Mouse (Mus musculus): ENCODE measurements around the gene 2010111I01Rik. TPM values are rescaled to one million over a fixed set of nuclear protein-coding genes. Genes with fewer than 3 reads are reported as not detected.
"Not testable (repeated sequence)": the region's sequence is repeated elsewhere in the genome, so short reads cannot be mapped to it uniquely, and the experiment has no call there.

The 2010111I01Rik gene
- polyA plus RNA-seq, 2 experiments: 10.7 to 13.6 TPM

DNA sequence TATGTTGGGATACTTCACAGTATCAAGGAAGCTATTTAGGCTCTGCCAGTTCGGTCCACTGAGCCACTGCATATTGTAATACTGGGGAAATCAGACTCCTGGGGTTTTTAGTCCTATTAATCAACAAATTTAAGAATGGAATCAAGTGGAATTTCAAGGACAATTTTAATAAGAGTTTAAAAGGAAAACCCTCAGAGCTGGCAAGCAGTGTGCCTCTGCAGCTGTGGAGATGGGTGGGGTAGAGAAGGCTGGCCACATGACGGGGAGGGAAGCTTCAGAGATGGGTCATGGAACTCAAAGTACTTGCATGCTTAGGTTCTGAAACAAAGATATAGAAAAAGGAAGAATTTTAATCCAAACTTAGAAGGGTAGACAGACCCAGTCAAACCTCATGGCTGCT is 116.1 kb downstream of the 2010111I01Rik start:
- Histone ChIP-seq H3K4me2 (ENCODE audit: low read depth) (no peak overlapping the region), H3K4me1 (replicated peaks; ENCODE audit: control insufficient read depth in 2 of 2, insufficient read depth in 2 of 2, low read length in 1 of 2) (0 out of 4 replicates have a peak, but pooled peaks cover 0 to 2% of the 10 kb centered on the region in 2 experiments), H3K9ac (replicated peaks) (no peak overlapping the region), H3K4me3 (ENCODE audit: insufficient read depth in 1 of 2, low read depth in 2 of 2, low read length in 2 of 2) (no peak overlapping the region), H3K27me3 (ENCODE audit: control insufficient read depth, insufficient read depth, low read length) (no peaks in the 10 kb centered on the region), H3K9me3 (ENCODE audit: control insufficient read depth, low read length) (no peaks in the 10 kb centered on the region), H3K36me3 (replicated peaks; ENCODE audit: control insufficient read depth, insufficient read depth, low read depth) (no peaks in the 10 kb centered on the region), H3K27ac (no peak overlapping the region)
- DNase-seq (ENCODE audit: low read depth in 3 of 3, low spot score in 3 of 3): no peak
- WGBS (ENCODE audit: insufficient replicate concordance): 64% methylated on average over 2 of the region's 2 CpGs
- no peak for ATAC-seq (ENCODE audit: insufficient read depth)
- TF ChIP-seq EP300 (IDR thresholded peaks at IDR 0.05; ENCODE audit: low read depth) (no peak), CTCF (IDR thresholded peaks at IDR 0.05; ENCODE audit: low read depth) (no peak)

DNA sequence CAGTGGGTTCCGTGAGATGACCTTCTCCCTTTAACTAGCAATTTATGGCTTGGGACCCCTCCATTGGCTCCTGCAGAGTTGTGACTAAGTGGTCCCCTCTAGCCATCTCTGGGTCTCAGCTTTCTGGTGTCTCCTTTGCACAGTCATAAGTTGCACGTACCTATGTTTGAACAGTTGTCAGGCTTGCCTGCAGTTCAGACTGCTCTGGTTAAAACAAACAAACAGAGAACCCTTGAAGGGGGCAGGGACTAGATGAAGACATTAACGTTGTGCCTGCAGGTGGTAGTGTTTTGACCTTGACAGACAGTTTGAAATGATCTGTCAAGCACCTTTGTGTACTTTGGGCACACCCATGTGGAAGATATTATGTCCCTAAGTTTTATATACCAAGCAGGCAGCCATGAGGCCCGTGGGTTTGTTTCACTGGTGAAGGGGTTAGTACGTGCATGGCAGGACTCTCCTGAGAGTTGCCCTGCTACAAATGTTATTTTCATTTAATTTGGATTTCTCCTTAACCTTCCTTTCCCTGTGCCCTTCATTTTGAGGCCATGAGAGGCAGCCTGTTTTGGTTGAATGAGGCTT is 118.0 kb downstream of the 2010111I01Rik start:
- Histone ChIP-seq H3K9ac (replicated peaks) (no peak overlapping the region), H3K4me3 (ENCODE audit: insufficient read depth in 1 of 2, low read depth in 2 of 2, low read length in 2 of 2) (no peak overlapping the region), H3K4me1 (replicated peaks; ENCODE audit: control insufficient read depth in 2 of 2, insufficient read depth in 2 of 2, low read length in 1 of 2) (0 out of 4 replicates have a peak, but pooled peaks cover 0 to under 1% of the 10 kb centered on the region in 2 experiments), H3K4me2 (ENCODE audit: low read depth) (no peak overlapping the region), H3K27ac (no peak overlapping the region), H3K9me3 (ENCODE audit: control insufficient read depth, low read length) (no peaks in the 10 kb centered on the region), H3K27me3 (ENCODE audit: control insufficient read depth, insufficient read depth, low read length) (no peaks in the 10 kb centered on the region), H3K36me3 (replicated peaks; ENCODE audit: control insufficient read depth, insufficient read depth, low read depth) (no peaks in the 10 kb centered on the region)
- TF ChIP-seq CTCF (IDR thresholded peaks at IDR 0.05; ENCODE audit: low read depth) (no peak), EP300 (IDR thresholded peaks at IDR 0.05; ENCODE audit: low read depth) (no peak)
- no peak for ATAC-seq (ENCODE audit: insufficient read depth)
- no peak for DNase-seq (ENCODE audit: low read depth in 3 of 3, low spot score in 3 of 3)
- WGBS (ENCODE audit: insufficient replicate concordance): 61% methylated on average over 5 of the region's 5 CpGs

DNA sequence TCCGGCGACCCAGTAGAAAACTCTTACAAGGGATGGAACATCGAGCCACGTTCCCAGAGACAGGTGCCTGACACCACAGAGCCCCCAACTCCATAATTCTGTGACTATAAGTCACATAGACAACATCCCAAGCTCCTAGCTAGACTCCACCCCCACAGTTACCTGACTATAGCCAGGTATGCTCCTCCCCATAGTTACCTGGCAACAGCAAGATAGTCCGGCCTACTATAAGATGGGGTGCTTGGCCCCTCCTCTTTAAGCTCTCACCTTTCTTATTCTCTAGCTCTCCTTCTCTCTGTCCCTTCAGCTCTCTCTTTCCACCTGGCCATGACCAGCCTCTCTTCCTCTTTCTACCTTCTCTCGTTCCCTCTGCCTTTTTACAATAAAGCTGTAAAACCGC is 118.4 kb downstream of the 2010111I01Rik start:
- not testable (repeated sequence) for DNase-seq (ENCODE audit: low read depth in 3 of 3, low spot score in 3 of 3); H3K4me2 ChIP-seq (ENCODE audit: low read depth); H3K27ac ChIP-seq; H3K36me3 ChIP-seq (replicated peaks; ENCODE audit: control insufficient read depth, insufficient read depth, low read depth); H3K27me3 ChIP-seq (ENCODE audit: control insufficient read depth, insufficient read depth, low read length); ATAC-seq (ENCODE audit: insufficient read depth); H3K9ac ChIP-seq (replicated peaks); H3K4me1 ChIP-seq (replicated peaks; ENCODE audit: control insufficient read depth in 2 of 2, insufficient read depth in 2 of 2, low read length in 1 of 2); H3K9me3 ChIP-seq (ENCODE audit: control insufficient read depth, low read length); H3K4me3 ChIP-seq (ENCODE audit: insufficient read depth in 1 of 2, low read depth in 2 of 2, low read length in 2 of 2)
- 71% methylated on average over 7 of the region's 7 CpGs for WGBS (ENCODE audit: insufficient replicate concordance)

DNA sequence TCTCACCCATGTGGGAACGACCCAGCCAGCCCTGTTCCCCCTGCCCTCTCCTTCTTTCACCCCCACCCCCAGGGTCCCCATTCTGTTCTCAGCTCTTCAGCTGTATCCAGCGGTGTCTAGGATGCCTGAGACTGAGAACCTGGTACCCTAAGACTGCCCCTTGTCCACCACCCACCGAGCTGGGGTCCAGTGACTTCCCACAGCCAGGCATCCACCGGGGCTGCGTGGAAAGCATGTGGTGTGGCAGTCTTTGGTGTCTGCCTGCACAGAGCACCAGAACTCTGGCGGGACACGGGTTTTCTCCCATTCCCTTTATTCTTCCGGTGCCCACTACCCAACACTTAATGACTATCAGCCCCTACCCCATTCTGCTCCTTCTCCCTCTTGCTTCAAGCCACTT is 119.0 kb downstream of the 2010111I01Rik start:
- Histone ChIP-seq H3K4me1 (replicated peaks; ENCODE audit: control insufficient read depth in 2 of 2, insufficient read depth in 2 of 2, low read length in 1 of 2) (no peaks in the 10 kb centered on the region), H3K4me2 (ENCODE audit: low read depth) (no peak overlapping the region), H3K27ac (no peak overlapping the region), H3K4me3 (ENCODE audit: insufficient read depth in 1 of 2, low read depth in 2 of 2, low read length in 2 of 2) (no peak overlapping the region), H3K27me3 (ENCODE audit: control insufficient read depth, insufficient read depth, low read length) (no peaks in the 10 kb centered on the region), H3K9ac (replicated peaks) (no peak overlapping the region), H3K36me3 (replicated peaks; ENCODE audit: control insufficient read depth, insufficient read depth, low read depth) (no peaks in the 10 kb centered on the region), H3K9me3 (ENCODE audit: control insufficient read depth, low read length) (no peaks in the 10 kb centered on the region)
- DNase-seq (ENCODE audit: low read depth in 3 of 3, low spot score in 3 of 3) (no peak), ATAC-seq (ENCODE audit: insufficient read depth) (no peak)
- TF ChIP-seq CTCF (IDR thresholded peaks at IDR 0.05; ENCODE audit: low read depth): no peak
- TF ChIP-seq EP300 (IDR thresholded peaks at IDR 0.05; ENCODE audit: low read depth): no peak
- WGBS (ENCODE audit: insufficient replicate concordance): 70% methylated on average over 8 of the region's 8 CpGs

DNA sequence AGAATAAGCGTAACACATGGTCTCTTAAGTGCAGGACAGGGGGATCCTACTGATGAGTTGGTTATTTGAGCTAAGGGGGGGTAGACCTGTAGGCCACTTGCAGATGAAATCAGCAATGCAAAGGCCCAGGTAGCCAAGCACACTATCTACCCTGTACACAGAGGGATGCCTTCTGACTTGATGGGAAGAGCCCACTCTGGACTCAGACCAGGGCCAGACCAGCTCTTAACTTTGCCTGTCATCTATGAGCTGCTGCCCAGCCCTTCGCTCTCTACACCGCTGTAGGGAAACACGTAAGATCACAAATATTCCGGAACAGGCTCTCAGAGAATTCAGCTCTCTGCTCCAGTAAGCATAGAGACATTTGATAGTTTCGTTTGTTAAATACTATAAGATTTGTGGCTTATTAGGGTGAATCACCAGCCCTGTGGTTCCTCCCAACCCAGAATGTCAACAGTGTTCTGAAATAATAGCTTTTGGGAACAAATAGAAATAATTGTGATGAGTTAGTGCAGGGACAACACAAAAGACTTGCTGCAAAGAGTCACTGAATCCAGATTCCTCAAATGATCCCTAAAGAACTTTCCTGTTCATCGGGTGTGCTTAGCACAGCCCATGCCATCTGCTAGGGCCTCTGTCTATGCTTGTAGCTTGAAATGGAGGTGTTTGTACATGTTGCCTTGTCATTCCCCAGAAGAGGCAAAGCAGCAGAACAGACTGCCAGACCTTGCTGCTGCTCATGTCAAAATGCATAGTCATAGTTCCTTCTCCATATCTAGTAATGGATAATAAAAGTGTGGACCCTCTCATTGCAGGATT is 123.4 kb downstream of the 2010111I01Rik start:
- Histone ChIP-seq H3K9ac (replicated peaks) (no peak overlapping the region), H3K27ac (no peak overlapping the region)
- no peak for TF ChIP-seq CTCF (IDR thresholded peaks at IDR 0.05; ENCODE audit: low read depth)
- TF ChIP-seq EP300 (IDR thresholded peaks at IDR 0.05; ENCODE audit: low read depth): no peak

More for the DNA sequence above, 123.4 kb downstream of the 2010111I01Rik start:
- no peaks in the 10 kb centered on the region for H3K4me1 ChIP-seq (replicated peaks; ENCODE audit: control insufficient read depth in 2 of 2, insufficient read depth in 2 of 2, low read length in 1 of 2)
- no peak for DNase-seq (ENCODE audit: low read depth in 3 of 3, low spot score in 3 of 3)
- no peak for ATAC-seq (ENCODE audit: insufficient read depth)
- H3K4me2 ChIP-seq (ENCODE audit: low read depth): no peak overlapping the region
- no peaks in the 10 kb centered on the region for H3K27me3 ChIP-seq (ENCODE audit: control insufficient read depth, insufficient read depth, low read length)
- no peaks in the 10 kb centered on the region for H3K9me3 ChIP-seq (ENCODE audit: control insufficient read depth, low read length)
- H3K36me3 ChIP-seq (replicated peaks; ENCODE audit: control insufficient read depth, insufficient read depth, low read depth): no peaks in the 10 kb centered on the region
- 70% methylated on average over 7 of the region's 7 CpGs for whole genome bisulfite sequencing (ENCODE audit: insufficient replicate concordance)
- H3K4me3 ChIP-seq (ENCODE audit: insufficient read depth in 1 of 2, low read depth in 2 of 2, low read length in 2 of 2): no peak overlapping the region

Data from liver, embryonic 14.5 days (tissue).